9 mouse cellular contexts compared by ENCODE assay signal in the genomic region with DNA sequence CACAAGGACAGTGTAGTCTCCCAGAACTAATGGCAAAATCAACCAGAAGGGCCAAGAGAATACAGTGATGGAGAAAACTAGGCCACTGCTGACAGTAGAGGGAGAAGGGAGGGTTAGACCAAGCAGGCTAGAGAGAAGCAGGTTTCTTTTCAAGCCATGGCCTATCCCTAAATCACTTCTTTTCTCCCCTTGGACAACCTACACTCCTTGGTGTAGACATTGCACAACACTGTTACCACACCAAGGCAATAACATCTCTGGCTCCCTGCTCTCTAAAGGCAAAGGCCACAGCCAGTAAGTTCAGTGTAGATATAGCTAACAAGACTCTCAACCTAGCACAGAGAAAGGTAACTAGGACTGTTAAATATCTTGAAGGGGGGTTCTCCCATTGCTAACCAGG. TPM values are rescaled to one million over a fixed set of nuclear protein-coding genes. Genes with fewer than 3 reads are reported as not detected.
DNase-seq lines count a peak whose midpoint lies in the region; ATAC-seq and TF ChIP-seq lines count a peak whose summit lies in the region.
"Had no signal": no experiment of that assay in that cellular context is flagged by ENCODE, and none has a peak within 500 bp of the region (broad histone marks: within the 10 kb centered on the region; RNA-seq: fewer than 3 reads in every experiment).

No protein-coding gene starts in this region.

- H3K27me3 ChIP-seq in erythroblast, embryonic 14.5 days (ENCODE audit: control insufficient read depth), result no peaks in the 10 kb centered on the region; the same call in 1 of the 2 replicates
- H3K27me3 ChIP-seq in neural tube, embryonic 11.5 days (ENCODE audit: control insufficient read depth, insufficient read depth, low read length), result no peaks in the 10 kb centered on the region
- no peaks in the 10 kb centered on the region for H3K27me3 ChIP-seq in liver, embryonic 11.5 days (replicated peaks; ENCODE audit: control insufficient read depth, insufficient read depth, low read length)
- no peaks in the 10 kb centered on the region for H3K27me3 ChIP-seq in stomach, postnatal 0 days (ENCODE audit: control insufficient read depth, insufficient read depth, low read length)

- peak overlapping the region; percentile 59 for H3K4me2 ChIP-seq in neural tube, embryonic 11.5 days (ENCODE audit: low read depth)
- peak overlapping the region; percentile 83 for H3K4me2 ChIP-seq in liver, embryonic 11.5 days
- H3K4me2 ChIP-seq in stomach, postnatal 0 days (replicated peaks; ENCODE audit: low read depth), result peak overlapping the region; percentile 83

- no peak for TF ChIP-seq CTCF in stomach, postnatal 0 days (IDR thresholded peaks at IDR 0.05; ENCODE audit: low read depth)

- no peak for ATAC-seq in erythroblast, adult 5-6 weeks (replicated peaks; ENCODE audit: low FRiP score, poor library complexity, severe bottlenecking)
- ATAC-seq in neural tube, embryonic 11.5 days (ENCODE audit: insufficient read depth, low FRiP score, low TSS enrichment), result no peak
- ATAC-seq in liver, embryonic 11.5 days (replicated peaks; ENCODE audit: low FRiP score), result no peak
- ATAC-seq in stomach, postnatal 0 days (ENCODE audit: low FRiP score, low TSS enrichment), result no peak

- H3K9me3 ChIP-seq in erythroblast, embryonic 14.5 days (ENCODE audit: control insufficient read depth, low read length), result no peaks in the 10 kb centered on the region
- no peaks in the 10 kb centered on the region for H3K9me3 ChIP-seq in neural tube, embryonic 11.5 days (ENCODE audit: control insufficient read depth, low read length)
- H3K9me3 ChIP-seq in liver, embryonic 11.5 days (ENCODE audit: control insufficient read depth, low read length), result no peaks in the 10 kb centered on the region
- no peaks in the 10 kb centered on the region for H3K9me3 ChIP-seq in stomach, postnatal 0 days (ENCODE audit: control insufficient read depth, low read length)

- no peak overlapping the region for H3K9ac ChIP-seq in neural tube, embryonic 11.5 days (ENCODE audit: low read length)
- peak overlapping the region; percentile 89 for H3K9ac ChIP-seq in liver, embryonic 11.5 days (ENCODE audit: low read depth, low read length)
- peak overlapping the region; percentile 96 for H3K9ac ChIP-seq in stomach, postnatal 0 days (ENCODE audit: low read length)

- TF ChIP-seq EP300 in stomach, postnatal 0 days (optimal IDR thresholded peaks at IDR 0.05), result no peak

- H3K36me3 ChIP-seq in erythroblast, embryonic 14.5 days (ENCODE audit: control insufficient read depth), result peaks cover 52% of the 10 kb centered on the region
- peaks cover 5% of the 10 kb centered on the region; the same call in 1 of the 2 replicates for H3K36me3 ChIP-seq in neural tube, embryonic 11.5 days (ENCODE audit: control insufficient read depth, insufficient read depth, low read length)
- H3K36me3 ChIP-seq in liver, embryonic 11.5 days (ENCODE audit: control insufficient read depth, insufficient read depth, low read length), result peaks cover 30% of the 10 kb centered on the region
- peaks cover 10% of the 10 kb centered on the region for H3K36me3 ChIP-seq in stomach, postnatal 0 days (ENCODE audit: control insufficient read depth, insufficient read depth, low read length)

- H3K4me1 ChIP-seq in erythroblast, embryonic 14.5 days (ENCODE audit: control insufficient read depth), result peaks cover 49% of the 10 kb centered on the region
- H3K4me1 ChIP-seq in neural tube, embryonic 11.5 days (ENCODE audit: control insufficient read depth, insufficient read depth, low read length), result peaks cover 12% of the 10 kb centered on the region
- H3K4me1 ChIP-seq in liver, embryonic 11.5 days (replicated peaks; ENCODE audit: control insufficient read depth, insufficient read depth, low read length), result peaks cover 19% of the 10 kb centered on the region
- H3K4me1 ChIP-seq in stomach, postnatal 0 days (replicated peaks; ENCODE audit: control insufficient read depth, insufficient read depth), result no peaks in the 10 kb centered on the region; the same call in 1 of the 2 replicates

- no peak for DNase-seq in neural tube, embryonic 11.5 days (ENCODE audit: low spot score)
- no peak for DNase-seq in neural tube, embryonic 10.5 days (ENCODE audit: extremely low spot score, low spot score)
- DNase-seq in liver, embryonic 11.5 days (ENCODE audit: low spot score), result no peak
- no peak for DNase-seq in stomach, postnatal 0 days (ENCODE audit: low spot score)
- DNase-seq in c-Kit-positive CD71-positive TER-119-positive erythroid progenitor cells, embryonic 14.5 days (ENCODE audit: low spot score), result no peak
- no peak for DNase-seq in cerebellum, adult 9-10 months
- DNase-seq: kidney, adult 9 months had no signal

- no peak overlapping the region for H3K27ac ChIP-seq in neural tube, embryonic 11.5 days (ENCODE audit: low read depth, low read length)
- H3K27ac ChIP-seq in liver, embryonic 11.5 days (ENCODE audit: low read depth, low read length), result no peak overlapping the region
- no peak overlapping the region for H3K27ac ChIP-seq in stomach, postnatal 0 days (replicated peaks)

- H3K4me3 ChIP-seq in erythroblast, embryonic 14.5 days (replicated peaks), result peak overlapping the region; percentile 100
- H3K4me3 ChIP-seq in neural tube, embryonic 11.5 days (ENCODE audit: low read depth, low read length), result peak overlapping the region; percentile 85
- peak overlapping the region; percentile 91 for H3K4me3 ChIP-seq in liver, embryonic 11.5 days (ENCODE audit: low read depth, low read length)
- peak overlapping the region; percentile 94; the same call in 1 of the 2 replicates for H3K4me3 ChIP-seq in stomach, postnatal 0 days (ENCODE audit: low read depth, low read length)

RNA-seq across cellular contexts. Expression of a gene that starts 1.4 kb away (rescaled TPM):
- polyA plus RNA-seq in erythroblast, embryonic 14.5 days (2012), result 2.9 and 4.8 TPM in 2 replicates
- 19.6 and 20.2 TPM in 2 replicates for total RNA-seq in erythroblast, adult 5-6 weeks (2015; ENCODE audit: low replicate concordance)
- total RNA-seq in erythroblast, adult 5-6 weeks (2017; ENCODE audit: low replicate concordance), result 31.8 and 33.4 TPM in 2 replicates
- 82.1 and 94.8 TPM in 2 replicates for polyA plus RNA-seq in neural tube, embryonic 11.5 days (2014; fragmentation: Nextera tagmentation; extraction: Ambion mirVana)
- 120 and 121 TPM in 2 replicates for polyA plus RNA-seq in liver, embryonic 11.5 days (2014; fragmentation: Nextera tagmentation; extraction: Ambion mirVana)
- 73.7 and 76.5 TPM in 2 replicates for polyA plus RNA-seq in stomach, postnatal 0 days (2015; fragmentation: Nextera tagmentation; extraction: Ambion mirVana)

RNA-seq across cellular contexts. Expression of a gene that starts 8.4 kb away (rescaled TPM):
- polyA plus RNA-seq in erythroblast, embryonic 14.5 days (2012), result 0.03 TPM in 1 of 2 replicates, not detected in the other
- 9.0 and 14.2 TPM in 2 replicates for total RNA-seq in erythroblast, adult 5-6 weeks (2015; ENCODE audit: low replicate concordance)
- 7.8 and 7.9 TPM in 2 replicates for total RNA-seq in erythroblast, adult 5-6 weeks (2017; ENCODE audit: low replicate concordance)
- polyA plus RNA-seq in neural tube, embryonic 11.5 days (2014; fragmentation: Nextera tagmentation; extraction: Ambion mirVana), result 0.59 and 0.97 TPM in 2 replicates
- 1.2 and 1.9 TPM in 2 replicates for polyA plus RNA-seq in liver, embryonic 11.5 days (2014; fragmentation: Nextera tagmentation; extraction: Ambion mirVana)
- 0.51 and 0.73 TPM in 2 replicates for polyA plus RNA-seq in stomach, postnatal 0 days (2015; fragmentation: Nextera tagmentation; extraction: Ambion mirVana)

RNA-seq across cellular contexts. Expression of a gene that starts 31.5 kb away (rescaled TPM):
- polyA plus RNA-seq in erythroblast, embryonic 14.5 days (2012), result 14.7 and 15.8 TPM in 2 replicates
- 14.2 and 15.0 TPM in 2 replicates for total RNA-seq in erythroblast, adult 5-6 weeks (2015; ENCODE audit: low replicate concordance)
- 20.1 and 28.7 TPM in 2 replicates for total RNA-seq in erythroblast, adult 5-6 weeks (2017; ENCODE audit: low replicate concordance)
- 29.5 and 31.6 TPM in 2 replicates for polyA plus RNA-seq in neural tube, embryonic 11.5 days (2014; fragmentation: Nextera tagmentation; extraction: Ambion mirVana)
- 15.6 and 16.4 TPM in 2 replicates for polyA plus RNA-seq in liver, embryonic 11.5 days (2014; fragmentation: Nextera tagmentation; extraction: Ambion mirVana)
- 9.7 and 12.4 TPM in 2 replicates for polyA plus RNA-seq in stomach, postnatal 0 days (2015; fragmentation: Nextera tagmentation; extraction: Ambion mirVana)

RNA-seq across cellular contexts. Expression of a gene that starts 36.8 kb away (rescaled TPM):
- not detected in 2 replicates for polyA plus RNA-seq in erythroblast, embryonic 14.5 days (2012)
- total RNA-seq in erythroblast, adult 5-6 weeks (2015; ENCODE audit: low replicate concordance), result not detected in 2 replicates
- total RNA-seq in erythroblast, adult 5-6 weeks (2017; ENCODE audit: low replicate concordance), result not detected in 2 replicates
- polyA plus RNA-seq in neural tube, embryonic 11.5 days (2014; fragmentation: Nextera tagmentation; extraction: Ambion mirVana), result 0.13 TPM in 1 of 2 replicates, not detected in the other
- not detected in 2 replicates for polyA plus RNA-seq in liver, embryonic 11.5 days (2014; fragmentation: Nextera tagmentation; extraction: Ambion mirVana)
- polyA plus RNA-seq in stomach, postnatal 0 days (2015; fragmentation: Nextera tagmentation; extraction: Ambion mirVana), result not detected in 2 replicates

RNA-seq across cellular contexts. Expression of a gene that starts 39.4 kb away (rescaled TPM):
- 11.5 and 12.0 TPM in 2 replicates for polyA plus RNA-seq in erythroblast, embryonic 14.5 days (2012)
- total RNA-seq in erythroblast, adult 5-6 weeks (2015; ENCODE audit: low replicate concordance), result 44.1 and 62.1 TPM in 2 replicates
- total RNA-seq in erythroblast, adult 5-6 weeks (2017; ENCODE audit: low replicate concordance), result 12.9 and 19.2 TPM in 2 replicates
- 89.7 and 90.6 TPM in 2 replicates for polyA plus RNA-seq in neural tube, embryonic 11.5 days (2014; fragmentation: Nextera tagmentation; extraction: Ambion mirVana)
- 78.7 and 79.6 TPM in 2 replicates for polyA plus RNA-seq in liver, embryonic 11.5 days (2014; fragmentation: Nextera tagmentation; extraction: Ambion mirVana)
- 79.7 and 85.3 TPM in 2 replicates for polyA plus RNA-seq in stomach, postnatal 0 days (2015; fragmentation: Nextera tagmentation; extraction: Ambion mirVana)

Comparison
In these comparisons a context has a peak if more than half of its experiments do, and no peak if none do; other contexts are left out.
1. RNA of a gene that starts 1.4 kb away (polyA plus RNA-seq): 120 to 121 TPM in liver, embryonic 11.5 days, 82.1 to 94.8 TPM in neural tube, embryonic 11.5 days and 73.7 to 76.5 TPM in stomach, postnatal 0 days; 2.9 to 4.8 TPM in erythroblast, embryonic 14.5 days; every median in the first group is over 10 times any median in the second.
2. Peak in every context shown above with its lines, with median percentiles within 50 percentile points of each other: H3K4me3 ChIP-seq and H3K4me2 ChIP-seq.